Mouse (Mus musculus) heart, embryonic 12.5 days (tissue): ENCODE data around the gene Git2. TPM values are rescaled to one million over a fixed set of nuclear protein-coding genes. Genes with fewer than 3 reads are reported as not detected.

Source experiments
- ATAC-seq: fragments of 200-750 bp; cut with Nextera tagmentation; 2 replicates; pipeline ENCODE4 v1.8.0; 2017; ENCODE audit warnings: moderate TSS enrichment, moderate library complexity; ENCODE audit not compliant: insufficient number of reproducible peaks, low FRiP score
- H3K27ac ChIP-seq: fragments of 300-500 bp; sonication (generic); 2 replicates; pipeline ENCODE4 v1.5.1; 2016; ENCODE audit warnings: mild to moderate bottlenecking, moderate library complexity; ENCODE audit not compliant: poor library complexity, severe bottlenecking
- H3K27me3 ChIP-seq: fragments of 300-500 bp; sonication (generic); replicated peaks from 2 replicates; pipeline ENCODE4 v1.6.1; 2016; ENCODE audit warnings: mild to moderate bottlenecking, moderate library complexity
- H3K36me3 ChIP-seq: fragments of 300-500 bp; sonication (generic); 2 replicates; pipeline ENCODE4 v1.6.1; 2016; ENCODE audit warnings: mild to moderate bottlenecking, moderate library complexity
- H3K4me1 ChIP-seq: fragments of 300-500 bp; sonication (generic); replicated peaks from 2 replicates; pipeline ENCODE4 v1.6.1; 2016; ENCODE audit warnings: mild to moderate bottlenecking
- H3K4me2 ChIP-seq: fragments of 300-500 bp; sonication (generic); 2 replicates; pipeline ENCODE4 v1.6.1; 2016; ENCODE audit warnings: mild to moderate bottlenecking, moderate library complexity
- H3K4me3 ChIP-seq: fragments of 300-500 bp; sonication (generic); 2 replicates; pipeline ENCODE4 v1.5.1; 2016; ENCODE audit warnings: mild to moderate bottlenecking
- H3K9ac ChIP-seq: fragments of 300-500 bp; sonication (generic); 2 replicates; pipeline ENCODE4 v1.6.1; 2016; ENCODE audit warnings: mild to moderate bottlenecking, moderate library complexity
- H3K9me3 ChIP-seq: fragments of 300-500 bp; sonication (generic); replicated peaks from 2 replicates; pipeline ENCODE4 v1.6.1; 2016; ENCODE audit warnings: mild to moderate bottlenecking, moderate library complexity
- WGBS: fragments of 180-500 bp; shearing (Covaris S2); methylation state at CpG from one replicate; pipeline ENCODE4 v1.1.7; 2016; 5-methylcytosine and 5-hydroxymethylcytosine counted together
- polyA plus RNA-seq: library from polyadenylated mRNA; unstranded; fragments of >200 nt; fragmentation: Nextera tagmentation; extraction: Ambion mirVana; gene quantifications from 2 replicates; pipeline ENCODE4 v1.2.1, GENCODE M21; 2016

The Git2 gene
- polyA plus RNA-seq, 1 experiment from 2014 or later: 36.4 TPM

DNA sequence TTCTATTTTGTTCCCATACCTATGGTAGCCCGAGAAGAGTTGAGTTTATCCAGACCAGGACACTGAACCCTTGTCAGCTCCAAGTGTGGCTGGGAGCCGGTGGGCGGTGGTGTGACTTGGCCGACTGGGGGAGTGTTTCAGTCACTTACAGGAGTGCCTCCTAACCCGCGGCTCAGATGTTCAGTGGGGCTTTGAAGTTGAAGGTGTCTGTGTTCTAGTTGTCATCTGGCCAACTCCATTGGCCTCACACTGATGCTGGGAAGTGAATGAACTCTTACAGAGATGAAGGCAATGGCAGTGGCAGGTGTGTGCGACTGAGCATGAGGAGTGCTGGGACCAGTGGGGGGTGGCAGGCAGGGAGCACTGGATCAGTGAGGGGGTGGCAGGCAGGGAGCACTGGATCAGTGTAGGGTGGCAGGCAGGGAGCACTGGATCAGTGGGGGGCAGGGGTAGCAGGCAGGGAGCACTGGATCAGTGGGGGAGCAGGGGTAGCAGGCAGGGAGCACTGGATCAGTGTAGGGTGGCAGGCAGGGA lies 4.7 kb upstream of the Git2 start:
- Histone ChIP-seq H3K4me1 (peaks cover 68% of the 10 kb centered on the region), H3K9me3 (no peaks in the 10 kb centered on the region), H3K36me3 (no peaks in the 10 kb centered on the region), H3K4me3 (no peak overlapping the region), H3K27ac (no peak overlapping the region), H3K27me3 (no peaks in the 10 kb centered on the region), H3K9ac (no peak overlapping the region; the same call in 1 of the 2 replicates), H3K4me2 (no peak overlapping the region)
- no peak for ATAC-seq
- WGBS: 46% methylated on average over 7 of the region's 7 CpGs

DNA sequence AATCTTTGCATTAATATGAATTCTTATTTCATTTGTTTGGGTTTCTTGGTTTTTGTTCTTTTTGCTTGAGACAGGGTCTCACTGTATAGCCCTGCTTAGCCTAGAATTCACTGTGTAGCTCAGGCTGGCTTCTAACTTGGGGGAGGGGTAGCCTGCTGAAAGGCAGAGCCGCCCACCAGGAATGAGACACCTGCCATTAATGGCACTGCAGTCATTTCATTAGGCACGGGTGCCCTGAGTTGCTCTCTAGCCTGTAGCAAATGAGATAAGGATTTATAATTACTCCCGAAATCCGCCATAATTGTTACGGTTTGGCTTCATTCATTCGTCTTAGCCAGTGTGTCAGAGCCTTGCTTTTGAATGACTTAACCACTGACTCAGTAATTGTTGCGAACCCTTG lies 857 bp upstream of the Git2 start:
- ATAC-seq: no peak
- Histone ChIP-seq H3K27ac (no peak overlapping the region), H3K4me1 (peaks cover 45% of the 10 kb centered on the region), H3K9me3 (no peaks in the 10 kb centered on the region), H3K4me3 (peak overlapping the region; percentile 93), H3K27me3 (no peaks in the 10 kb centered on the region), H3K9ac (no peak overlapping the region), H3K36me3 (no peaks in the 10 kb centered on the region), H3K4me2 (peak overlapping the region; percentile 89)
- 77% methylated on average over 7 of the region's 7 CpGs for WGBS

DNA sequence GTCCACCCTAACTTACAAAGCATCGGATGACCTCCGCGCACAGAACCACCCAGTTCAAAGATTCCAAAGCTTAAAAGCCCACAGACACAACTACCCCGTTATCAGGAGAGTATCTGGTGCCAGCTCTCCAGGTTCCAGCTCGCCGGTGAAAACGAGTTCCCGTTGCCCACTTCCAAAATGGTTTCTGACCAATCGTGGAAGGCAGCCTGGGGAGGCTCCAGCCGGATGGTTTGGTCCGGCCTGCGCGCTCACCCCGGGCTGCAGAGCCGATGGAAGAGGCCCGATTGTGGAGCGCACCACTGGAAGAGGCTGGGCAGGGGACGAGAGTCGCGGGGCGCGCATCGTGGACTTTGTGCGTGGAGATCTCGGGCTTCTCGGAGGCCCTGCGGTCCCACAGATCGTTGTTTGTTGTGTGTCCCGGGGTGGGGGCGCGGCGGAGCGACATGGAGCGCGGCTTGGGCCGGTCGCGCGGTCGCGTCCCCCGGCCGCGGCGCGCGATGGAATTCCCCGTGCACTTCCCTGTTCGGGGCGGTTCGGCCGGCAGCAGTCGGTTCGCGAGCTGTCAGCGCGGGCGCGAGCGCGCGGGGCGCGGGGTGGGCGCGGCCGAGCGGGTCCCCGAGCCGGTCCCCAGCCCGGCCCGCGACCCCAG lies 790 bp downstream of the Git2 start, which contains the start of gene Ankrd13a:
Gene Ankrd13a (plus strand): TSS at position 275 of the 649 bp plus-strand sequence.
- H3K4me2 ChIP-seq: peak within 1 kb of the TSS; percentile 89
- no peaks in the 10 kb centered on the region for H3K9me3 ChIP-seq
- peak within 1 kb of the TSS; percentile 93 for H3K4me3 ChIP-seq
- WGBS: under 1% methylated on average over 73 of the region's 73 CpGs
- peak within 1 kb of the TSS; percentile 86 for H3K27ac ChIP-seq
- ATAC-seq: peak; percentile 88
- H3K9ac ChIP-seq: peak within 1 kb of the TSS; percentile 98
- no peaks in the 10 kb centered on the region for H3K27me3 ChIP-seq
- peaks cover 29% of the 10 kb centered on the region for H3K4me1 ChIP-seq
- H3K36me3 ChIP-seq: no peaks in the 10 kb centered on the region

DNA sequence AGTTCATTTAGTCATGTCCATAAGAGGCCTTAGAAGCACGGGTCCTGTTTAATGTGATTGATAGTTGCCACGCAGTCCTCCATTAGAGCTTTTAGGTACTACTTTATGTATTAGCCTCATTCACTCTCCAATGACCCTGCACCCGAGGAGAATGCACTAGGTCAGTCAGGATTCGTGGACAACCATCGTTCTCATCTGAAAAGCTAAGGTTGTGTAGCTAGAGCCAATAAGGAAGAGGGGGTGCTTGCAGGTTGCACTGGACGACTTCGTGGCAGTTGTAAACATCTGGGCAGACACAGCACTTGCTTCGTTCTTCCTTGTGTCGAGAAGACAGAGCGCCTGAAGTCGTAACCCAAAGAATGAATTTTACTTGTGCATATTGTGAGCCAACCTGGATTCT lies 1.5 kb downstream of the Git2 start:
- H3K4me3 ChIP-seq: peak overlapping the region; percentile 93
- peak overlapping the region; percentile 86 for H3K27ac ChIP-seq
- H3K4me2 ChIP-seq: peak overlapping the region; percentile 89
- WGBS: under 1% methylated on average over 11 of the region's 11 CpGs
- H3K4me1 ChIP-seq: peaks cover 21% of the 10 kb centered on the region
- H3K27me3 ChIP-seq: no peaks in the 10 kb centered on the region
- peak overlapping the region; percentile 98 for H3K9ac ChIP-seq
- H3K9me3 ChIP-seq: no peaks in the 10 kb centered on the region
- H3K36me3 ChIP-seq: peaks cover 3% of the 10 kb centered on the region; the same call in 1 of the 2 replicates
- no peak for ATAC-seq

GRCm38 (mm10) chr5:114773211-114773710 lies 2.1 kb downstream of the Git2 start:
- Histone ChIP-seq H3K4me1 (peaks cover 20% of the 10 kb centered on the region), H3K36me3 (peaks cover 5% of the 10 kb centered on the region; the same call in 1 of the 2 replicates), H3K27me3 (no peaks in the 10 kb centered on the region), H3K9me3 (no peaks in the 10 kb centered on the region), H3K4me3 (peak overlapping the region; percentile 93), H3K9ac (peak overlapping the region; percentile 96), H3K4me2 (peak overlapping the region; percentile 89), H3K27ac (peak overlapping the region; percentile 86)
- under 1% methylated on average over 51 of the region's 52 CpGs for WGBS
- peak; percentile 88 for ATAC-seq

DNA sequence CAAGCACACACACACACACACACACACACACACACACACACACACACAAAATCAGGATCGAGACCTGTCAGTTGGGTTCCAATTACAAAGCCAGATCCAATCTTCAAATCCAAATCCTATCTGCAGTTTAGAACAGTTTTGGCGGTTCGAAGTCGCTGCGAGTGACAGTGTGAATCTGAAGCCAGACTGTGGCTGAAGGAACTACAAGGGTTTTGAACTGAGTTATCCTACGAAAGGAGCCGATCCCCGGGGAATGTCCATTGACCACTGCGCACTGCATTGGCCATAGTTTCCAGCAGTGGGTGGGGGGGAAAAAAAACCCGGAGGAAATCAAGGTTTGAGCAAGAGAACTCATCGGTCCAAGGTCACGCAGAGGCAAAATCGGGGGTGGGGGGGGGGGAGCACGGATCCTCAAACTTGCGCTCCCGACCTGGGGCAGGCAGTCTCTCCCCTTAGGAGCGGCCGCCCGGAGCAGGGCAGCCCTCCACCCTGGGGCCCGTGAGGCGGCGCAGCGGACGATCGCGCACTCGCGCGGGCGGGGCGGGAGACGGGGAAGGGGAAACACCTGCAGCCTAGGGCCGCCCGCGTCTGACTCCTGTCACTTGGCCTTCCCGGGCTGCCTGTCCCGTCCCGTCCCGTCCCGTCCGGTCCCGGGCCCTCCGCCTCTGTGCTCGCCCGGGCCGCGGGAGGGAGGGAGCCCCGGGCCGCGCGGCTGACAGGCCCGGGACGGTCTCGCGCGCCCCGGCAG lies 2.7 kb downstream of the Git2 start:
- Histone ChIP-seq H3K27me3 (no peaks in the 10 kb centered on the region), H3K4me1 (peaks cover 20% of the 10 kb centered on the region), H3K9ac (peak overlapping the region; percentile 96), H3K9me3 (no peaks in the 10 kb centered on the region), H3K36me3 (peaks cover 5% of the 10 kb centered on the region; the same call in 1 of the 2 replicates), H3K4me3 (peak overlapping the region; percentile 93), H3K4me2 (peak overlapping the region; percentile 89), H3K27ac (peak overlapping the region; percentile 84)
- 2% methylated on average over 56 of the region's 57 CpGs for WGBS
- ATAC-seq: peak; percentile 68

- peak overlapping the region; percentile 96; the same call in 1 of the 2 replicates for H3K9ac ChIP-seq
- 67% methylated on average over 8 of the region's 8 CpGs for WGBS
- no peak overlapping the region for H3K27ac ChIP-seq
Observed at GRCm38 (mm10) chr5:114771796-114772195, 3.5 kb downstream of the Git2 start.

DNA sequence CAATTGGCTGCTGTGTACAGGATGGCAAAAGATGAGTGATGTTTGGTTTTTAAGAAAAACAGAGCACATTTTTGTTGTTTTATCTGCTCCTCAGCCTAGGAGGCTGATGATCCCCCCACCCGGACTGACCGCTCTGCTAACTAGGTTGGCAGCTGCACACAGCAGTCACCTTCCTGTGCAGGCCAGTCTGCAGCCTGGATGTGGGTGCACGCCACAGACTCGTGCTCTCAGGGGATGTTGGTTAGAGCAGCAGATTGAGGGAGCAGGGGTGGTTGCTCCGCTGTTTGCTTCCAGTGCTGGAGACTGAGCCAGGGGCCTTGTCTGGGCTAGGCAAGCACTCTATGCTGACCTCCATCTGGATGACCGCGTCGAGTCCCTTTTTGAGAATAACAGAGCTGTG lies 5.5 kb downstream of the Git2 start:
- peaks cover 21% of the 10 kb centered on the region for H3K4me1 ChIP-seq
- no peaks in the 10 kb centered on the region for H3K9me3 ChIP-seq
- no peak overlapping the region for H3K4me2 ChIP-seq
- H3K27me3 ChIP-seq: no peaks in the 10 kb centered on the region
- no peak overlapping the region for H3K9ac ChIP-seq
- WGBS: 88% methylated on average over 8 of the region's 8 CpGs
- no peak overlapping the region for H3K27ac ChIP-seq
- ATAC-seq: no peak
- no peak overlapping the region for H3K4me3 ChIP-seq
- H3K36me3 ChIP-seq: peaks cover 22% of the 10 kb centered on the region

More at GRCm38 (mm10) chr5:114771796-114772195, 3.5 kb downstream of the Git2 start:
- ATAC-seq: no peak
- Histone ChIP-seq H3K4me1 (peaks cover 24% of the 10 kb centered on the region), H3K36me3 (peaks cover 5% of the 10 kb centered on the region; the same call in 1 of the 2 replicates), H3K9me3 (no peaks in the 10 kb centered on the region), H3K27me3 (no peaks in the 10 kb centered on the region), H3K4me3 (peak overlapping the region; percentile 93), H3K4me2 (peak overlapping the region; percentile 89)

DNA sequence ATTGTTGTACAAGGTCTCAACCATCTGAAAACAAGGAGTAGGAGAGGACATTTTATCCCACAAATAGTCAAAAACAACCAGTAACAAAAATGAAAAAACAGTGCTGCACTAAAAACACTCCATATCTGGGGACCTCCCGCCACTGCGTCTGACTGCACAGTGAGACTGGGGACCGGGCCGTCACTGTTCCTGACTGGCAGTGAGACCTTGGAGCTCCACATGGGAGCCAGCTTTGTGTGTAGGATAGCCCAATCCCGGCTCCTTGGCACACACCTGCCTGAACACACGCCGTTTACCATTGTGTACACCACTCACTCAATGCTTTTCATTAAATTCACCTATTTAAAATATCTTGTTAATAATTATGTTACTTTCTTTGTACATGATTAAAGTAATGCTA lies 8.1 kb downstream of the Git2 start:
- WGBS: 83% methylated on average over 7 of the region's 7 CpGs
- H3K9ac ChIP-seq: peak overlapping the region; percentile 11; the same call in 1 of the 2 replicates
- no peak for ATAC-seq
- H3K4me3 ChIP-seq: no peak overlapping the region
- no peak overlapping the region for H3K27ac ChIP-seq
- H3K27me3 ChIP-seq: no peaks in the 10 kb centered on the region
- no peaks in the 10 kb centered on the region for H3K9me3 ChIP-seq
- no peak overlapping the region for H3K4me2 ChIP-seq
- H3K36me3 ChIP-seq: peaks cover 47% of the 10 kb centered on the region
- H3K4me1 ChIP-seq: peaks cover 26% of the 10 kb centered on the region

GRCm38 (mm10) chr5:114766686-114767085 lies 8.6 kb downstream of the Git2 start:
- peaks cover 26% of the 10 kb centered on the region for H3K4me1 ChIP-seq
- H3K4me2 ChIP-seq: no peak overlapping the region
- no peak overlapping the region for H3K4me3 ChIP-seq
- H3K27me3 ChIP-seq: no peaks in the 10 kb centered on the region
- peak overlapping the region; percentile 11 for H3K9ac ChIP-seq
- WGBS: 79% methylated on average over 8 of the region's 8 CpGs
- peaks cover 52% of the 10 kb centered on the region for H3K36me3 ChIP-seq
- no peak for ATAC-seq
- no peaks in the 10 kb centered on the region for H3K9me3 ChIP-seq
- H3K27ac ChIP-seq: no peak overlapping the region
